Mouse (Mus musculus): Measurements from ENCODE around the gene Amz1.

Gene Amz1

DNA sequence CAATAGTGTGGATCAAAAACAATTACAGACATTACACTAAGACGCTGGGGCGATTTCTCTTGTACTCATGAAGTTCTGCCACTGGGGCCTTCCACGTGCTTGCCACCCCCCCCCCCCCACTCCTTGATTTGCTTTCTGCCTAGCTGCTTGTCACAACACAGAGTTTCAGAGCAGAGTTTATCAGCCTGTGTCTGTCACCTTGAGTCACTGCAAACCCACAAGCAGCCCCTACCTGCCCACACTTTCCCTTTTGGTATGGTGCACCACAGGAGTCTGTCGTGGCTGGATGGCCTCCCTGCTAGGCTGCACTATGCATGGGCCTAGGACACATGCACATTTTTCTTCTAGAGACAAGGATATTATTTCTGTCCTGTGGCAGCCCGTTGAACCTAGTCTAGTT, 74.8 kb downstream of the Amz1 start:
- in situ Hi-C loops (cut with MboI; ENCODE audit: low sequenced_read_pairs): no loop called here

GRCm38 (mm10) chr5:140799190-140799589, 75.3 kb downstream of the Amz1 start:
- in situ Hi-C loops (cut with MboI; ENCODE audit: low sequenced_read_pairs): no loop called here

- in situ Hi-C loops (cut with MboI; ENCODE audit: low sequenced_read_pairs): no loop called here
Measured at GRCm38 (mm10) chr5:140800288-140800923, 76.5 kb downstream of the Amz1 start.

DNA sequence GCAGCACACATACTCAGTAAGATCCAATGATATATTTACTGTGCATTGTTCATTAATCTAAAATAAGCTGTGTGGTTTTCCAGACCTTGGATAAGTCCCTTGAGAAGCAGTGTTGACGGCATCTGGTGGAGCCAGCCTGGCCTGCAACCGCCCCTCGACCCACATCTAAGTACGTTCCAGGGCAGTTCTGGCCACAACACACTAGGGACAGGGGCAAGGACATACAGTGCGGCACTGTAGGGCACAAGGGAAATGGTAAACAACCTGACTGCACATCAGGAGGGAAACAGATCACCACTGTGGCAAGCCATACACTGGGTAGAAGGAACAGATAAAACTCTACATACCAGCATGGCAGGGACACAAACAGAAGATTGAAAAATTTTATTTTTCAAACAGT, 77.9 kb downstream of the Amz1 start:
- in situ Hi-C loops (cut with MboI; ENCODE audit: low sequenced_read_pairs): no loop called here

DNA sequence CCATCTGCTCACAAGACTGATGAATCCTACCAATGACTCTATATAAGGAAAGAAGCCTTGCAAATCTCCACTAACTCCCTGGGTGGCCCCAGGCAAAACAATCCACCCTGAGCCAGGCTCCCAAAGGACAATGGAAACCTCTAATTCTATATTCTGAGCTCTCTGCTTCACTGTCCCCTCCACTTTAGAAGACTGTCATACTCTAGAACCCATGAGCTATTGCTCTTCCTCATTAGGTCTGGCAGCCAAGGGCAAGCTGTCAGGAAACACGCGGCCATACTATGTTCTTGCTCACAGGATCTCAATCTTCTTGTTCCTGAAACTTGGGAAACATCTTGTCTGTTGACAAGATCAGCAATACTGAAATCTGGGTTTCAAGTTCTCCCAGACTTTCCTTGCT, 82.3 kb downstream of the Amz1 start:
- in situ Hi-C loops (cut with MboI; ENCODE audit: low sequenced_read_pairs): no loop called here

- in situ Hi-C loops (cut with MboI; ENCODE audit: low sequenced_read_pairs): no loop called here
Measured at GRCm38 (mm10) chr5:140806939-140807338, 83.0 kb downstream of the Amz1 start.

Data from CH12F3 (cell line).